12 mouse cellular contexts compared by ENCODE assay signal in genomic region chr1:34103176-34103575, GRCm38 (mm10).
A peak's percentile ranks its signal among the peaks of the same experiment; 100 is the strongest.
DNase-seq lines count a peak whose midpoint lies in the region; ATAC-seq lines count a peak whose summit lies in the region.
"Had no signal": no experiment of that assay in that cellular context is flagged by ENCODE, and none has a peak within 500 bp of the region (broad histone marks: within the 10 kb centered on the region; RNA-seq: fewer than 3 reads in every experiment).

No protein-coding gene starts in this region.

- no peaks in the 10 kb centered on the region for H3K27me3 ChIP-seq in forebrain, embryonic 10.5 days (ENCODE audit: poor library complexity, severe bottlenecking)
- no peaks in the 10 kb centered on the region for H3K27me3 ChIP-seq in forebrain, embryonic 14.5 days (replicated peaks; ENCODE audit: control insufficient read depth, insufficient read depth, low read length)
- H3K27me3 ChIP-seq in hindbrain, embryonic 15.5 days, result no peaks in the 10 kb centered on the region
- H3K27me3 ChIP-seq in hindbrain, embryonic 16.5 days (replicated peaks; ENCODE audit: control insufficient read depth, insufficient read depth, low read length), result no peaks in the 10 kb centered on the region
- no peaks in the 10 kb centered on the region for H3K27me3 ChIP-seq in neural tube, embryonic 12.5 days (replicated peaks)
- H3K27me3 ChIP-seq in neural tube, embryonic 15.5 days (replicated peaks), result no peaks in the 10 kb centered on the region

- no peaks in the 10 kb centered on the region for H3K9me3 ChIP-seq in forebrain, embryonic 10.5 days
- no peaks in the 10 kb centered on the region for H3K9me3 ChIP-seq in forebrain, embryonic 14.5 days (replicated peaks; ENCODE audit: control insufficient read depth, low read length)
- H3K9me3 ChIP-seq in hindbrain, embryonic 15.5 days, result no peaks in the 10 kb centered on the region
- H3K9me3 ChIP-seq in hindbrain, embryonic 16.5 days (ENCODE audit: control insufficient read depth, low read length), result no peaks in the 10 kb centered on the region
- H3K9me3 ChIP-seq in neural tube, embryonic 12.5 days, result no peaks in the 10 kb centered on the region
- no peaks in the 10 kb centered on the region for H3K9me3 ChIP-seq in neural tube, embryonic 15.5 days (replicated peaks)

- no peak for DNase-seq in forebrain, embryonic 10.5 days (ENCODE audit: extremely low spot score, low spot score)
- DNase-seq in forebrain, embryonic 14.5 days (ENCODE audit: low spot score), result no peak
- DNase-seq in urinary bladder, postnatal 10 days (ENCODE audit: low spot score), result no peak
- DNase-seq in cerebellum, adult 9-10 months, result no peak
- DNase-seq: B cell, adult 2 months; cerebellum, adult 11 months; gastrocnemius, postnatal 14 days had no signal

- peaks cover 53% of the 10 kb centered on the region for H3K4me1 ChIP-seq in forebrain, embryonic 10.5 days
- peaks cover 26% of the 10 kb centered on the region for H3K4me1 ChIP-seq in forebrain, embryonic 14.5 days (ENCODE audit: control insufficient read depth, insufficient read depth, low read length)
- peaks cover 36% of the 10 kb centered on the region for H3K4me1 ChIP-seq in hindbrain, embryonic 15.5 days (replicated peaks)
- peaks cover 2% of the 10 kb centered on the region; the same call in 1 of the 2 replicates for H3K4me1 ChIP-seq in hindbrain, embryonic 16.5 days (ENCODE audit: control insufficient read depth, insufficient read depth, low read depth, low read length)
- H3K4me1 ChIP-seq in neural tube, embryonic 12.5 days, result peaks cover 32% of the 10 kb centered on the region
- peaks cover 31% of the 10 kb centered on the region for H3K4me1 ChIP-seq in neural tube, embryonic 15.5 days

- H3K4me2 ChIP-seq in forebrain, embryonic 14.5 days (ENCODE audit: low read length), result no peak overlapping the region
- 0 out of 2 replicates have a peak overlapping the region, but pooled peaks have one; percentile 7 for H3K4me2 ChIP-seq in hindbrain, embryonic 15.5 days
- no peak overlapping the region for H3K4me2 ChIP-seq in hindbrain, embryonic 16.5 days (ENCODE audit: low read length)
- peak overlapping the region; percentile 37 for H3K4me2 ChIP-seq in neural tube, embryonic 12.5 days (replicated peaks)
- no peak overlapping the region for H3K4me2 ChIP-seq in neural tube, embryonic 15.5 days

- peak overlapping the region; percentile 74 for H3K27ac ChIP-seq in forebrain, embryonic 10.5 days
- H3K27ac ChIP-seq in forebrain, embryonic 14.5 days (ENCODE audit: low read depth, low read length), result no peak overlapping the region
- H3K27ac ChIP-seq in hindbrain, embryonic 15.5 days (replicated peaks), result no peak overlapping the region
- H3K27ac ChIP-seq in hindbrain, embryonic 16.5 days (ENCODE audit: low read depth, low read length), result no peak overlapping the region
- H3K27ac ChIP-seq in neural tube, embryonic 12.5 days, result no peak overlapping the region; the same call in 1 of the 2 replicates
- H3K27ac ChIP-seq in neural tube, embryonic 15.5 days (replicated peaks), result no peak overlapping the region; the same call in 1 of the 2 replicates

- no peak for ATAC-seq in forebrain, embryonic 14.5 days
- ATAC-seq in hindbrain, embryonic 15.5 days (ENCODE audit: low FRiP score, low read depth), result no peak
- no peak for ATAC-seq in hindbrain, embryonic 16.5 days
- no peak for ATAC-seq in neural tube, embryonic 12.5 days (ENCODE audit: low FRiP score, low read depth)
- no peak for ATAC-seq in neural tube, embryonic 15.5 days (ENCODE audit: low FRiP score)

- no peak overlapping the region for H3K9ac ChIP-seq in forebrain, embryonic 14.5 days (ENCODE audit: low read length)
- H3K9ac ChIP-seq in hindbrain, embryonic 15.5 days, result no peak overlapping the region
- no peak overlapping the region for H3K9ac ChIP-seq in hindbrain, embryonic 16.5 days (ENCODE audit: low read depth, low read length)
- H3K9ac ChIP-seq in neural tube, embryonic 12.5 days, result no peak overlapping the region
- no peak overlapping the region for H3K9ac ChIP-seq in neural tube, embryonic 15.5 days (replicated peaks)

- H3K36me3 ChIP-seq in forebrain, embryonic 10.5 days (replicated peaks), result no peaks in the 10 kb centered on the region
- H3K36me3 ChIP-seq in forebrain, embryonic 14.5 days (ENCODE audit: control insufficient read depth, insufficient read depth, low read length), result no peaks in the 10 kb centered on the region
- no peaks in the 10 kb centered on the region for H3K36me3 ChIP-seq in hindbrain, embryonic 15.5 days
- no peaks in the 10 kb centered on the region for H3K36me3 ChIP-seq in hindbrain, embryonic 16.5 days (ENCODE audit: control insufficient read depth, insufficient read depth, low read length)
- H3K36me3 ChIP-seq in neural tube, embryonic 12.5 days, result no peaks in the 10 kb centered on the region
- no peaks in the 10 kb centered on the region for H3K36me3 ChIP-seq in neural tube, embryonic 15.5 days

- WGBS in forebrain, embryonic 10.5 days, result 67% methylated on average over 3 of the region's 3 CpGs
- 55% methylated on average over 3 of the region's 3 CpGs for WGBS in forebrain, embryonic 14.5 days
- WGBS in hindbrain, embryonic 15.5 days, result 67% methylated on average over 3 of the region's 3 CpGs
- 73% methylated on average over 3 of the region's 3 CpGs for WGBS in hindbrain, embryonic 16.5 days
- WGBS in neural tube, embryonic 12.5 days, result 55% methylated on average over 3 of the region's 3 CpGs
- 56% methylated on average over 3 of the region's 3 CpGs for WGBS in neural tube, embryonic 15.5 days

- H3K4me3 ChIP-seq in forebrain, embryonic 10.5 days, result peak overlapping the region; percentile 34
- H3K4me3 ChIP-seq in forebrain, embryonic 14.5 days (ENCODE audit: low read depth, low read length), result no peak overlapping the region
- H3K4me3 ChIP-seq in hindbrain, embryonic 15.5 days, result no peak overlapping the region
- H3K4me3 ChIP-seq in hindbrain, embryonic 16.5 days (ENCODE audit: low read length), result no peak overlapping the region
- H3K4me3 ChIP-seq in neural tube, embryonic 12.5 days, result no peak overlapping the region
- no peak overlapping the region for H3K4me3 ChIP-seq in neural tube, embryonic 15.5 days (replicated peaks)
- H3K4me3 ChIP-seq: myocyte had no signal

Comparison
In these comparisons a context has a peak if more than half of its experiments do, and no peak if none do; other contexts are left out.
1. H3K4me2 ChIP-seq: peak in hindbrain, embryonic 15.5 days (single experiment) and neural tube, embryonic 12.5 days (single experiment); none in forebrain, embryonic 14.5 days (single experiment), hindbrain, embryonic 16.5 days (single experiment) and neural tube, embryonic 15.5 days (single experiment).